Mouse (Mus musculus): ENCODE data around the gene Rad51b.

GRCm38 (mm10) chr12:79842319-79842718 is 545.2 kb downstream of the Rad51b start:
- TF ChIP-seq POLR2A (IDR thresholded peaks at IDR 0.05; ENCODE audit: borderline replicate concordance, extremely low read depth, low read depth, low read length) (no peak), CTCF (IDR thresholded peaks at IDR 0.05; ENCODE audit: insufficient read depth, low read length) (no peak)
